Mouse (Mus musculus) forebrain, embryonic 12.5 days (tissue): ENCODE data around the gene Me1. TPM values are rescaled to one million over a fixed set of nuclear protein-coding genes. Genes with fewer than 3 reads are reported as not detected.

Experiments used
- ATAC-seq: fragments of 200-750 bp; cut with Nextera tagmentation; 2 replicates; pipeline ENCODE4 v1.8.0; 2017; ENCODE audit warnings: moderate TSS enrichment; ENCODE audit not compliant: low FRiP score
- H3K27ac ChIP-seq: fragments of 300-500 bp; sonication (generic); 2 replicates; pipeline ENCODE4 v1.5.1; 2016; ENCODE audit warnings: mild to moderate bottlenecking
- H3K27me3 ChIP-seq: fragments of 300-500 bp; sonication (generic); 2 replicates; pipeline ENCODE4 v1.6.1; 2016; ENCODE audit warnings: mild to moderate bottlenecking
- H3K36me3 ChIP-seq: fragments of 300-500 bp; sonication (generic); replicated peaks from 2 replicates; pipeline ENCODE4 v1.6.1; 2016; ENCODE audit warnings: mild to moderate bottlenecking
- H3K4me1 ChIP-seq: fragments of 300-500 bp; sonication (generic); 2 replicates; pipeline ENCODE4 v1.6.1; 2016
- H3K4me2 ChIP-seq: fragments of 300-500 bp; sonication (generic); 2 replicates; pipeline ENCODE4 v1.6.1; 2016; ENCODE audit warnings: mild to moderate bottlenecking, moderate library complexity
- H3K4me3 ChIP-seq: fragments of 300-500 bp; sonication (generic); replicated peaks from 2 replicates; pipeline ENCODE4 v1.5.1; 2016; ENCODE audit warnings: mild to moderate bottlenecking
- H3K9ac ChIP-seq: fragments of 300-500 bp; sonication (generic); 2 replicates; pipeline ENCODE4 v1.6.1; 2016; ENCODE audit warnings: mild to moderate bottlenecking
- H3K9me3 ChIP-seq: fragments of 300-500 bp; sonication (generic); 2 replicates; pipeline ENCODE4 v1.6.1; 2016
- WGBS: fragments of 180-500 bp; shearing (Covaris S2); methylation state at CpG from one replicate; pipeline ENCODE4 v1.1.7; 2016; 5-methylcytosine and 5-hydroxymethylcytosine counted together
- polyA plus RNA-seq: library from polyadenylated mRNA; unstranded; fragments of >200 nt; fragmentation: Nextera tagmentation; extraction: Ambion mirVana; gene quantifications from 2 replicates; pipeline ENCODE4 v1.2.1, GENCODE M21; 2016

Me1 gene
- polyA plus RNA-seq, 1 experiment from 2014 or later = 11.6 TPM

- Histone ChIP-seq H3K4me1 (no peaks in the 10 kb centered on the region), H3K27me3 (no peaks in the 10 kb centered on the region), H3K9me3 (no peaks in the 10 kb centered on the region), H3K9ac (no peak overlapping the region), H3K4me2 (no peak overlapping the region), H3K27ac (no peak overlapping the region), H3K4me3 (no peak overlapping the region), H3K36me3 (no peaks in the 10 kb centered on the region)
- ATAC-seq = no peak
- 6% methylated on average over 1 of the region's 1 CpGs for WGBS
Observed at GRCm38 (mm10) chr9:86646807-86647206, 48.9 kb downstream of the Me1 start.

- Histone ChIP-seq H3K36me3 (no peaks in the 10 kb centered on the region), H3K4me1 (no peaks in the 10 kb centered on the region), H3K27me3 (no peaks in the 10 kb centered on the region), H3K27ac (no peak overlapping the region), H3K9ac (no peak overlapping the region), H3K4me3 (no peak overlapping the region), H3K4me2 (no peak overlapping the region), H3K9me3 (no peaks in the 10 kb centered on the region)
- no peak for ATAC-seq
- 91% methylated on average over 4 of the region's 4 CpGs for WGBS
Observed at GRCm38 (mm10) chr9:86643497-86643896, 52.3 kb downstream of the Me1 start.

GRCm38 (mm10) chr9:86638771-86639170, 57.0 kb downstream of the Me1 start:
- Histone ChIP-seq H3K4me1 (no peaks in the 10 kb centered on the region), H3K27ac (no peak overlapping the region), H3K9ac (no peak overlapping the region), H3K36me3 (no peaks in the 10 kb centered on the region), H3K27me3 (no peaks in the 10 kb centered on the region), H3K4me2 (no peak overlapping the region), H3K9me3 (no peaks in the 10 kb centered on the region), H3K4me3 (no peak overlapping the region)
- WGBS = 76% methylated on average over 6 of the region's 6 CpGs
- ATAC-seq = no peak

- Histone ChIP-seq H3K36me3 (no peaks in the 10 kb centered on the region), H3K4me3 (no peak overlapping the region), H3K27me3 (no peaks in the 10 kb centered on the region), H3K9me3 (no peaks in the 10 kb centered on the region), H3K4me1 (no peaks in the 10 kb centered on the region), H3K9ac (no peak overlapping the region), H3K4me2 (no peak overlapping the region), H3K27ac (no peak overlapping the region)
- 88% methylated on average over 7 of the region's 7 CpGs for WGBS
- ATAC-seq = no peak
Observed at GRCm38 (mm10) chr9:86631153-86631552, 64.6 kb downstream of the Me1 start.

GRCm38 (mm10) chr9:86630352-86630931, 65.3 kb downstream of the Me1 start:
- Histone ChIP-seq H3K9ac (no peak overlapping the region), H3K9me3 (no peaks in the 10 kb centered on the region), H3K4me1 (no peaks in the 10 kb centered on the region), H3K36me3 (no peaks in the 10 kb centered on the region), H3K27ac (no peak overlapping the region), H3K4me3 (no peak overlapping the region), H3K27me3 (no peaks in the 10 kb centered on the region), H3K4me2 (no peak overlapping the region)
- no peak for ATAC-seq
- 84% methylated on average over 5 of the region's 5 CpGs for WGBS

- 82% methylated on average over 6 of the region's 6 CpGs for WGBS
- H3K9ac ChIP-seq = no peak overlapping the region
- H3K27me3 ChIP-seq = no peaks in the 10 kb centered on the region
- no peaks in the 10 kb centered on the region for H3K36me3 ChIP-seq
- no peak overlapping the region for H3K27ac ChIP-seq
- no peaks in the 10 kb centered on the region for H3K9me3 ChIP-seq
- no peak overlapping the region for H3K4me3 ChIP-seq
- ATAC-seq = no peak
- no peaks in the 10 kb centered on the region for H3K4me1 ChIP-seq
- H3K4me2 ChIP-seq = no peak overlapping the region
Observed at GRCm38 (mm10) chr9:86629379-86629778, 66.4 kb downstream of the Me1 start.

GRCm38 (mm10) chr9:86627745-86628496, 67.8 kb downstream of the Me1 start:
- Histone ChIP-seq H3K4me2 (no peak overlapping the region), H3K27me3 (no peaks in the 10 kb centered on the region), H3K9ac (no peak overlapping the region), H3K9me3 (no peaks in the 10 kb centered on the region), H3K36me3 (no peaks in the 10 kb centered on the region), H3K4me3 (no peak overlapping the region), H3K27ac (no peak overlapping the region), H3K4me1 (no peaks in the 10 kb centered on the region)
- WGBS = 91% methylated on average over 10 of the region's 10 CpGs
- ATAC-seq = no peak

- Histone ChIP-seq H3K36me3 (no peaks in the 10 kb centered on the region), H3K27me3 (no peaks in the 10 kb centered on the region), H3K27ac (no peak overlapping the region), H3K4me2 (no peak overlapping the region), H3K4me3 (no peak overlapping the region), H3K9ac (no peak overlapping the region), H3K9me3 (no peaks in the 10 kb centered on the region), H3K4me1 (no peaks in the 10 kb centered on the region)
- ATAC-seq = no peak
- 53% methylated on average over 3 of the region's 3 CpGs for WGBS
Observed at GRCm38 (mm10) chr9:86626906-86627305, 68.8 kb downstream of the Me1 start.

GRCm38 (mm10) chr9:86624781-86625180, 71.0 kb downstream of the Me1 start:
- WGBS = 86% methylated on average over 6 of the region's 6 CpGs
- Histone ChIP-seq H3K4me1 (no peaks in the 10 kb centered on the region), H3K27me3 (no peaks in the 10 kb centered on the region), H3K9ac (no peak overlapping the region), H3K4me2 (no peak overlapping the region), H3K36me3 (no peaks in the 10 kb centered on the region), H3K9me3 (no peaks in the 10 kb centered on the region), H3K4me3 (no peak overlapping the region), H3K27ac (no peak overlapping the region)
- no peak for ATAC-seq

- H3K4me3 ChIP-seq = no peak overlapping the region
- no peak overlapping the region for H3K4me2 ChIP-seq
- H3K9ac ChIP-seq = no peak overlapping the region
- no peak for ATAC-seq
- H3K4me1 ChIP-seq = no peaks in the 10 kb centered on the region
- no peaks in the 10 kb centered on the region for H3K36me3 ChIP-seq
- 89% methylated on average over 12 of the region's 12 CpGs for WGBS
- H3K27me3 ChIP-seq = no peaks in the 10 kb centered on the region
- no peaks in the 10 kb centered on the region for H3K9me3 ChIP-seq
- H3K27ac ChIP-seq = no peak overlapping the region
Observed at GRCm38 (mm10) chr9:86624039-86624438, 71.7 kb downstream of the Me1 start.

GRCm38 (mm10) chr9:86622062-86622461, 73.7 kb downstream of the Me1 start:
- no peak overlapping the region for H3K9ac ChIP-seq
- H3K27ac ChIP-seq = no peak overlapping the region
- no peaks in the 10 kb centered on the region for H3K36me3 ChIP-seq
- H3K4me3 ChIP-seq = no peak overlapping the region
- H3K4me2 ChIP-seq = no peak overlapping the region
- no peaks in the 10 kb centered on the region for H3K4me1 ChIP-seq
- 41% methylated on average over 2 of the region's 2 CpGs for WGBS
- H3K27me3 ChIP-seq = no peaks in the 10 kb centered on the region
- ATAC-seq = no peak
- no peaks in the 10 kb centered on the region for H3K9me3 ChIP-seq

GRCm38 (mm10) chr9:86619341-86620139, 76.2 kb downstream of the Me1 start:
- no peak overlapping the region for H3K4me2 ChIP-seq
- 75% methylated on average over 10 of the region's 10 CpGs for WGBS
- H3K4me3 ChIP-seq = no peak overlapping the region
- no peak overlapping the region for H3K27ac ChIP-seq
- no peaks in the 10 kb centered on the region for H3K36me3 ChIP-seq
- no peak for ATAC-seq
- no peaks in the 10 kb centered on the region for H3K9me3 ChIP-seq
- H3K9ac ChIP-seq = no peak overlapping the region
- H3K4me1 ChIP-seq = no peaks in the 10 kb centered on the region
- H3K27me3 ChIP-seq = no peaks in the 10 kb centered on the region
